Mouse (Mus musculus) gastrocnemius, postnatal 36 days (tissue): ENCODE data around the gene Krt75. TPM values are rescaled to one million over a fixed set of nuclear protein-coding genes. Genes with fewer than 3 reads are reported as not detected.

Source experiments
- DNase-seq, 2 experiments: peaks; one replicate each; pipeline ENCODE4 v3.0.0; 2022
- intact Hi-C: fragments of 180-260 bp; cut with DNase I; formaldehyde crosslinking; loops from one replicate; pipeline ENCODE4 v1.15.1; 2025
- long read RNA-seq, 2 experiments: library from polyadenylated mRNA; stranded (forward); transcript quantifications; one replicate each; pipeline ENCODE4 v2.0.0; 2021
- total RNA-seq, 2 experiments: library from RNA; stranded (reverse); gene quantifications; 2 replicates each; pipeline ENCODE4 v1.2.3; 2021

Gene Krt75
- not detected for total RNA-seq
- long read RNA-seq, experiment 1 = 0 reads
- long read RNA-seq, experiment 2 = 0 reads

DNA sequence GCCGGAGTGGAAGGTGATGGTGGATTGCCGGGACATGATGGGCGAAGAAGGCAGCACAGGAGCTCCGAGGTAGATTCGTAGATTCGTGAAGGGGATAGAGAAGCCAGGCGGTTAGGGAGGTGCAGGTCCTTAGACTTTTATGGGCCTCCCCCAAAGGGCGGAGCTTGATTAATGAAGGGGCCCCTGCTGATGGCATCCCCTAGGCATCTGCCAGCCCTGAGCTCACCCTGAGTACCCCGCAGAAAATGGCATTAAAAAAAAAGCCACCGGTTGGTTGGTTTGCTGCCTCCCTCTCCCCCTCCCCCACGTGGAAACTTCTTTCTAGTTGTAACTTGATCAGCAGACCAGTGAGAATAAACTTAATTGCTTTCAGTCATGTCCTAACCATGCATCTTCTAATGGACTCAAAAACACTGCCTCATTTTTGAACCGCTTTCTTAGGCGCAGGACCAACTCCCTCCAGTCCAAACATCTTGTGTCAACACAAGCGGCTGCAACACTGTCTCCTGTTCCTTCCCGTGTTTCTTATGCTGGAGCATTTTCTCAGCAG, at the start of gene Krt75:
Gene Krt75, minus strand, starts transcription at position 109 of the 550 bp plus-strand sequence.
- intact Hi-C loops = no loop called here
- DNase-seq = no peak

DNA sequence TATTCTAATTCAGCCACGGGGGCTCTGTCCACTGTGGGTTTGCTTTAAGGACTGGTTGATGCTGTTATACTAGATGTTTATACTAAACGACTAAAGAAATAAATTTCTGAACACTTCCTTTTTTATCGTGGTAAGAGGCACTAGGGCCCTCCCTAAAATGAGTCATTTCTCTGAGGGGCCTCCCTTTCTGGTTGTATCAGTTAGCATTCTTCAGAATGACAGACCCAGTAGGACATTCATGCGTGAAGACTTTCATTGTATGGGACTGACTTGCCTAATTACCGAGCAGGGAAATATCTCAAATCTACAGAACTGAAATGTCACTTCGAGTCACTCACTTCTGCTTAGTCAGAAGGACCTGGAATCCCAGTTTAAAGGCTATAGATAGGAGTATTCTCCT, 25.4 kb upstream of the Krt75 start:
- intact Hi-C loops = no loop called here
- no peak for DNase-seq

DNA sequence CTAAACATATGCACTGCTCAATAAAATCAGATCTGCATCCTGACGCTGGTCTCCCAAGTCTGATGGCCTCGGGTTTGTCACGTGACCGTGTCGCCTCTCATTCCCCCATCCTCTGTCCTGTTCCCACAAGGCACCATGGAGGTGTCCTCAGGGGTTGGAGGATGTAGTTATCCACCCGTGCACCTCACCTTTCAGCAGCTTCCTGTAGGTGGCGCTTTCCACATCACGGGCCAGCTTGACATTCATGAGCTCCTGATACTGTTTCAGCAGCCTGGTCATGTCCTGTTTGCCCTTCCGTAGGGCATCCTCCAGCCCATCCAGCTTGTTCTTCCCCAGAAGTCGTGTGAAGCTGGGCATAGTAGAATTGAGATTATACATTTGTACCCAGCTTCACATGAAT, 14.5 kb upstream of the Krt75 start:
- intact Hi-C loops = no loop called here
- DNase-seq = no peak

DNA sequence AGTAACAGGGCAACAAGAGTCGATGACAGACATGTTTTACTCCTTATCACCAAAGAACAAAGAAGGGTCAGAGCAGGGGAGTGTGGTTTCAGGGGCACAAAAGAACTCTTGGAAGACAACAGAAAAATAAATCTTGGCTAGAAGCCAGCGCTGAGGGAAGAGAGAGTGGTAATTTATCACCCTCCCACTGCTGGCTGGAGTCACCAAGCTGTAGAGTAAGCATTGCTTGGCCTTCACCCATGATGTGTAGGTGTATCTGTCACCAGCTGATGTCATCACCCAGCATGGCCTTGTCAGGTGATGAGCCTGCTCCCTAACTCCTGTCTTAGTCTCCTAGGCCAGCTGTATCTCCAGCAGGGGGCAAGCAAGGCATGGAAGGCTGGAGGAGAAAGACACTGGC, 10.8 kb upstream of the Krt75 start:
- no peak for DNase-seq
- intact Hi-C loops = no loop called here

DNA sequence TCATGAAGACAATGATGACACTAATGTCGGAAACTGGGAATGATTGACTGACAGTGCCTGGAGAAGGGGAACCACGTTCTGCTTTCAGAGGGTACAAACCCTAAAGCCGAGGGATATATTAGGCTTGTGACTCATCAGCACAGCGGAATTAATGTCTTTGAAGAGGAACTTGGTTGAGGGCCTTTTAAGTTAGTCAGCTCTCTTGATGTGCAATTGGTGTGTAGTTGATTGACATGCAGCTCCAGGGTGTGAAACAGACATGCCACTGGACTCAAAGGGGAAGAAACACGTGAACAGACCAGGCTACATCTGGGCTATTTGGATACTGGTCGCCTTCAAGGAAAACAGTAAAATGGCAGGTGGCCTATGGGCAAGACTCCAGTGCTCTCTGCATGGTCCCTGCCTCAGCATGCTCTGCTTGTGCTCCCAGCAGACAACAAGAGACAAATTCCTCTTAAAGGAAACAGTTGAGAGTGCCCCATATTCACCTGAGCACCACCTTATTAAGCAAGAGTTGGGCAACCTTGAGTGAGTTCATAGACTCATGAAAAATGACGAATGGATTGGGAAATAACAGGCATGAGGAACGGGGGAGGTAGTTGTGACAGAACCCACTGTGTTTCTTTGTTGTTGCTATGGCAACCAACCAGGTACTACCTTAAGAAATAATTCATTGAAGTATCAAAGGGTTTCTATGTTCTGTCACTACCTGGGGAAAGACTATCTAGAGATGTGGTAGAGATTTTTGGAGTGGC, 9.7 kb upstream of the Krt75 start:
- no peak for DNase-seq

DNA sequence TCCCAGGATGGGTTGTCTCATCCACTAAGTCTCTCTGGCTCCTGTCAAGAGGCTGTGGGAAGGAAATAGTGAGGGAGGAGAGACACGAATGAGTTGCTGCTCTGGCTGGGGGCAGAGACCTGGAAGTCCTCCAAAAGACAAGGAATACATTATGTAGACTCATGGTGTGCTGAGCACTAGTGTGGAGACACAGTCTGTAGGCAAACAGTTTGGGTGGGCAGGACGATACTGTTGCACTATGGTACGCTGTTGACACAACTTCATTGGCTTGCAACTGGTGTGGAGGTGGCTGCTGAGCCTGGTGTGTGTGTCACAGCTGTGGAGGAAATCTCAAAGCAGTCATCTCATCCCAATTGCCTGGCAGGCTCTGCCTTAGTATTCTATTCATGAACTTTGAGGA, 8.0 kb upstream of the Krt75 start:
- intact Hi-C loops = no loop called here

More for the DNA sequence above, 9.7 kb upstream of the Krt75 start:
- intact Hi-C loops = no loop called here

DNA sequence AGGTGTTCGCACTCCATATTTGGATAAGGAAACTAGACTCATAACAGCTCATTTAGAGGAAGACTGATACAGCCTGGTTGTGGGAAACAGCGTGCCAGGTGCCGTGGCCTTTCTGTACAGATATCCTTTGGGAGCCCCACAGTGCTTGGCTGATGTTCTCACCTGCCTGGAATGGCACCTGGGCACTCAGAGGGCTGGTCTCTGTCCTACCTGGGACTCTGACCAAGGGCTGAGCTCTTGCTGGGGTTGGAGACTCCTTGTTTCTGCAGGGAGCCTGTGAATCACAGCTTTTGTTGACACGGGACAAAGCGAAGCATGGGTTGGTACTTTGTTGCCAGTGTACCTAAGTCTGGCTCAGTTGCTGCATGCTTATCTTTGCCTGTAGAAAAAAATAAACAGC, 1.8 kb upstream of the Krt75 start:
- intact Hi-C loops = no loop called here

More for the DNA sequence above, 8.0 kb upstream of the Krt75 start:
- DNase-seq = no peak

DNA sequence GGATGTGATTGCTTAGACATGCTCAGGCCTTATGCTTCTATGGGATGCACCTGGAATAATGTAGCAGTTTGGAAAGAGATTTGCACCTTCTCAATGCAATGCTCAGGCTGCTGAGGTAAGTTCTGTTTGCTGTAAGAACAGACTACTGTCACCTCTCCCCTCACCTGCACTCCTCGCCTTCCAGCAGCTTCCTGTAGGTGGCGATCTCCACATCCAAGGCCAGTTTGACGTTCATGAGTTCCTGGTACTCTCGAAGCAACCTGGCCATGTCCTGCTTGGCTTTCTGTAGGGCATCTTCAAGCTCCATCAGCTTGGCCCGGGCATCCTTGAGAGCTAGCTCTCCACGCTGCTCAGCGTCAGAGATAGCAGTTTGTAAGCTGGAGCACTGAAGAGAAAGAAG, 5.9 kb downstream of the Krt75 start:
- intact Hi-C loops = no loop called here
- no peak for DNase-seq

More for the DNA sequence above, 1.8 kb upstream of the Krt75 start:
- no peak for DNase-seq

DNA sequence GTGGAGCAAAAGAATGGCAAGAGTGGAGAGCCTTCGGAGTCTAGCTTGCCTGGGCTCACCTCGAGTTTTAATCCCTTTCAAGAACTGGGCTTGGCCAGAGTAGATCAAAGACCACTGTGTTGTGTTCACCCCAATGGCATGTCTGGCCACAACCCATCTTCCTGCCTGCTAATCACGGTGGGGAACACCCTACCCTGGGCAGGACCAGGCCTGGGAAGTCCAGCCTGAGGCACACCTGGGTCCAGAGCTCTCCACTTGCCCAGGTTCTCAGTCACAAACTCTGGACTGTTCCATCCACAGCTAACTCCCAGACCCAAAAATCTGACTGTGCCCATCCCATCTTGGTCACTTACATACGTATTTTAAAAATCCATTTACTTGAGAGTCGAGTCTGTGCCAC, 10.9 kb downstream of the Krt75 start, which contains the start of gene Krt90:
Gene Krt90, minus strand, starts transcription at position 101 of the 400 bp plus-strand sequence.
- no peak for DNase-seq
- intact Hi-C loops = no loop called here

DNA sequence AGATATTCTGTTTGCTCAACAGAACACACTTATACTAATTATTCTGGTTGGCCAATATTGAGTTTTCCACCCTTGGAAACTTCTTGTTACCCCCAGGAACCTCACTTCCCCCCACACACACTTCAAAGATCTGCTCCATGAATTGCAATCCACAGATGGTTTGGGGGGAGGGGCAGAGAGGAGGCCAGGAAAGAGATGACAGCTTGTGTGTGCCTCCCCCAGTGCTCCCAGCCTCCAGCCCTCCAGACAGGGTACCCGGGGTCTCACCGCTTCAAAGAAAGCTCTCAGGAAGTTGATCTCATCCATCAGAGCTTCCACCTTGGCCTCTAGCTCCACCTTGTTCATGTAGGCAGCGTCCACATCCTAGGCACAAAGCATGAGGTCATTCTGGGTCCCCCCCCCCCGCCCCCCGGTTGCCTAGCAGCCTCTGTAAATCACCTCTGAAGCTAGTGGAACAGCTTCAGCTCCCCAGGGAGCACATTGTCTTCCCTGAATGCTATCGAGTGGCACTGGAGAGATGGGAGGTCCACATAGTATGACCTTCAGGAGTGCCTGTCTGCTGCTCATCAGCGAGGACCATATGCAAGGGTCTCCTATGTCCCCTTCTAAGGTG, 15.6 kb downstream of the Krt75 start:
- no peak for DNase-seq
- intact Hi-C loops = no loop called here

DNA sequence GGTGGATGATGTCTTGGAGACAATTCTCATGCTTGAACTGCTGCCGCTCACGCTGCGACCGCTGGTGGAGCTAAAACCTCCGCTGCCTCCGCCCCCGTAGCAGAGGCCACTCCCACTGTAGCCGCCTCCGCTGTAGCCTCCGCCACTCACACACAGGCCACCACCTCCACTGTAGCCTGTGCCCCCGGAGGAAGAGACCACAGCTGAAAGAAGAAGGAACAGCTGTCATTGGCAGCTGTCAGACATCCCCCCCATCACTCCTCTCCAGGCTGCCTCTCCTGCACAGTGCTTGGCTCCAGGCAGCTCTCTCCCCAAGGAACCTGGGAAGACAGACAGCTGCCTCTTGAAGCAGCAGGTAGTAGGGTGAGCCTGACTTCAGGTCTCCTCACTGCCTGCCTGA, 20.5 kb downstream of the Krt75 start:
- DNase-seq = no peak
- intact Hi-C loops = no loop called here

DNA sequence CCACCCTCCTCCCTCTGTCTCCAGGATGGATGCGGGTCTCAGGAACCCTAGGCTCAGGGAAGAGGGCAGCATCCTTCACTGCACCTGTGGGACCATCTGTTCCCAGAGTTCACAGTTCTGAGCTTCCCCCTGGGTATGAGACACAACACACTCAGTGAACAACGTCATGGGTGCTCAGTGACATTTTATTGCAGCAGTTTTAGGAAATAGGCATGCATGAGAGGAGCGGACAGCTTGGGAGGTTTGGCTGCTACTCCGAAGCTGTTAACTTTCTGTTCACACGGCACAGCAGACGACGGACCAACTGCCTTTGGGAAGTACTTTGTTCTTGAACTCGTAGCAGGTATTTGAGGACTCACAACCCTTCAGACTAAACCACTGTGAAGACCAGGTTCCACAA, 21.5 kb downstream of the Krt75 start:
- no peak for DNase-seq
- intact Hi-C loops = no loop called here

DNA sequence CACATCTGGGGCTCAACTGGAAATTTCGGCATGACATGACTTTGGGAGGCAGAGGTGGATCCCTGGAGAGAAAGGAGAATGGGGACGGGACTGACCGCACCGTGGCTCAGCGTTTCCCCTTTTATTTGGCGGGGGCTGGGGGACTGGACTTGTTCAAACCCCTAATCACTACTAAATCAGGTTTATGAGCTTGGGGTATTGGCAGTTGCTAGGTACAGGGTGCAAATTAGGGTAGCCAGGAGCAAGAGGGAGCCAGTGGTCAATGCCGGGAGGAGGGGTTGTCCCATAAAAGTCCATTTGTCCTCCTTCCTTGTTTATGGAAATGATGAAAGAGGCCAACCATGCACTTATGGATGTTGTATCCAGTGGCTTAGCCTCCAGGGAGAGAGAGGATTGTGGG, 23.1 kb downstream of the Krt75 start, which contains the start of gene Krt82:
Gene Krt82, minus strand, starts transcription at position 101 of the 400 bp plus-strand sequence.
- intact Hi-C loops = no loop called here
- no peak for DNase-seq

DNA sequence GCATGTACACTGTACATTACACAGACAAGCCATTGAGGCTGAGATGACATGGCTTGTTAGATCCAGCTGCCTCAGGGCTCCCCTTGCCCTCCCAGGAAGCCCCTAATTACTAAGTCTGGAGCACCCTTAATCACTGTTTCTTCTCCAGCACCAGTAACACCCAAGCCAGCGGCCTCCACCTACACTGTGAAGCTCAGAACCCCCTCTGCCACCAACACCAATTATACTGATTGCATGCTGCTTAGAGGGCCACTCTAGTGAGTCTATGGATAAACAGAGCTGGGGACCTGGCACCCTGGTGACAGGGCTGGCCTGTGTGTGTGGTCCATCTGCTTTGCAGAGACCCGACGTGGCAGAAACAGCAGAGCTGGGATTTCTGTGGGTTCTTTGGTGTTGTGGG, 29.2 kb downstream of the Krt75 start:
- intact Hi-C loops = no loop called here

DNA sequence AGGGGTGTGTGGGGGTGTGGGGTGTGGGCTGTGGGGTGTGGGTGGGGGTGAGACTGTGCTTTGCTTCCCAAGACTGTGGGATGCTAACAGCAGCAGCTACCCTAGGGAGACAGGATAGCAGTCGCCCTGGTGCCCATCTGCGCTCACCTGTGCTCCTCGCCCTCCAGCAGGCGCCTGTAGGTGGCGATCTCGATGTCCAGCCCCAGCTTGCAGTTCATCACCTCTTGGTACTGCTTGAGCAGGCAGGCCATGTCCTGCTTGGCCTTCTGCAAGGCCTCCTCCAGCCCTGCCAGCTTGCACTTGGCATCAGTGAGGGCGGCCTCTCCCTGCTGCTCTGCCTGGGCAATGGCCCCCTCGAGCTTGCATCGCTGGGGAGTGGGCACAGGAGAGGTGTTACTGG, 31.2 kb downstream of the Krt75 start:
- intact Hi-C loops = no loop called here

More for the DNA sequence above, 29.2 kb downstream of the Krt75 start:
- no peak for DNase-seq

DNA sequence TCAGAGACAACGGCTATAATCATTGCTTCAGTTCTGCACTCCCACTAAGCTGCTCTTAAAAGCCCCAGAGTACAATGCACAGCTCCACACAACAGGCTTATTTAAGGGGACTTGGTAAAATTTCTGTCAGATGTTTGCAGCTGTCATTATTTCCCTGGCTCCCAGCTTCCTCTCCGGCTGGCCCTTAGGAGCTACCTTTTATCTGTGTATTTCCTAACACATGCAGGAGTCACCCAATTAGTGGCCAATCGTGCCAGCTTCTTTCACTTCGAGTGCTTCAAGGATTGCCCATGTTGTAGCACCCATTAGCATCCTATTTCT, 35.2 kb downstream of the Krt75 start:
- intact Hi-C loops = loop anchor here (5.0 kb wide), 1 partner anchor 234 kb away; no protein-coding TSS in a partner anchor
- DNase-seq = no peak

More for the DNA sequence above, 31.2 kb downstream of the Krt75 start:
- DNase-seq = no peak

DNA sequence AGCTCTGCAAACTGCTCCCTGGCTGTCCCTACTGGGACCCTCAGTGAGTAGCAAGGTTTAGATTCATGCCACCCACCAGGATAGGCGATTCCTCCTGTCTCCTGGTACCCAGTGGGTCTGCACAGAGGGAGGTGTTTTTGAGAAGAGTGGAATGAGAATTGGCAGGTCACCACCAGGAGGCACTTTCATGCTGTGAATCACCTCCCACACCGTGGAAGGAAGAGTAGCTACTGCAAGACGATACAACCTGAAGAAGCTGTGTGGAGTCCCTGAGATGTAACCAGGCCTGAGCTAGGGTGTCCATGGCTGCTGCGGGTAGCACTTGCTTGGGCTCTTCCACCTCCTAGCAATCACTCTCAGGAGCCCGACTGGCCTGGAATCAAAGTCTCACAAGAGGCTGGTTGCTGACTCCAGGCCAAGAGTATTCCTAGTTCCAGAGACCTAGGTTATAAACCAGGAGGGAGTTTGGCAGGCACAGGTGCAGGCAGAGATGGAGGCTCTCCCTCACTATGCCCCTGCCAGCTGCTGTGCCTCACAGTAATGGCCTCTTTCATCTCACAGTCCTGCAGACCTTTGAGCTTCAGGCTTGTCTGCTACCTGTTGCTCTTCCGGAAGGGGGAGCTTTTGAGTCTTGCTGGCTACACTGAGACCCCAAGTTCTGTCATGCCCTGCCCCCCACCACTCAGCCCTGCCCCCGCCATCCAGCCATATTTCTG, 35.7 kb downstream of the Krt75 start:
- intact Hi-C loops = loop anchor here (5.0 kb wide), 1 partner anchor 234 kb away; no protein-coding TSS in a partner anchor
- no peak for DNase-seq

DNA sequence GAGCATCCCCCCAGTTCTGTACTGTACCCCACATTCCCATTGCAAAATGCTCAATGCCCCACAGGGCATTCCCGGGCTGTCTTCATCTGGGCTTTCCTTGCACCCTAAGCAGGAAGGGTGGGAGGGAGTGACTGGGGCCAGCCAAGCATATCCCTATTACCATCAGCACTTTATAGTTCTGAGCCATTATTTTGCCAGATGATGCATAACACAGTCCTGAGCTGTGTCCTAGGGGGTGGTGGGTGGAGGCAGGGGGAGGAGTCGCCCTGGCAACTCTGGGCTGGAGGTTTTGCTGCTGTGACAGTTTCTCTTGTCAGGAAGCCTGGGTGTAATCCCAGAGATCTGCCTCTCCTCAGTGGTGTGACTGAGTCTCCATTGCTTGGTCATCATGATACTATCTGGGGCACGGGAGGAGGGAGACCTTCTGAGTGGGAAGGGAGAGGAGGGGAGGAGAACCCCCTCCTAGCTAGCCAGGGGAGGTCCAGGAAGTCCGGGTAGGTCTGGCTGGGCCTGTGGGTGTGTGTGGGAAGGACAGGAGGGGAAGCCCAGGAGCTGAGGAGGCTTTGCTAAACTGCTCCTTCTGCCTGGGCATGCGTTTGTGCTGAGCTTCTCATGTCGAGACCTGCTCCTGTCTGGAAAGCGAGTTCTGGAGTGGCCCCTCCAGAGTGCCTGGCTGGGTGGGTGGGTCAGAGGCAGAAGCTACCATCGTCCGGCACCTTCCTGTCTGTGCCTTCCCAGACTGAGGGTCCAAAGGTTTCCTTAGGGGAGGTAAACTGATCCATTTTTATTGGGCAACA, 37.5 kb downstream of the Krt75 start:
- intact Hi-C loops = loop anchor here (5.0 kb wide), 1 partner anchor 236 kb away; no protein-coding TSS in a partner anchor
- no peak for DNase-seq

DNA sequence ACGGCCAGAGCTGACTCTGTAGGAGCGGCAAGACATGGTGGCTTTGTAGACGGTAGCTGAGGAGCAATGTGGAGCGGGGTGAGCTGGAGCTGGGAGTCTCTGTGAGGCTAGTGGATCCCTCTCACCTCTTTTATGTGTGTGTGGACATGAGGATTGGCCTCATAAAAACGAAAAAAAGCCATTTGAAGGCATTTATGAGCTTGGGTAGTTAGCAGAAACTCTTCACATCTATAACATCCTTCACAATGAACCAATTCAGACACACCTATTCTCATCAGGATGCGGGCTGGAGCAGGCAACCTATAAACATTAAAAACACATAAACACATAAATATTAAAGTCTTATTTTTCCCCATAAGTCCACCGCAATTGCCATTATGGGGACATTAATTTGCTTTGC, 41.0 kb downstream of the Krt75 start, which contains the start of gene Krt84:
Gene Krt84, minus strand, starts transcription at position 101 of the 400 bp plus-strand sequence.
- DNase-seq = no peak
- intact Hi-C loops = no loop called here
